Mouse (Mus musculus) CD4-positive, CD25-positive, alpha-beta regulatory T cell, adult 4 months (primary cell): Measurements from ENCODE around the gene Zfand2a. TPM values are rescaled to one million over a fixed set of nuclear protein-coding genes. Genes with fewer than 3 reads are reported as not detected.

Experiments used
- ATAC-seq: one replicate; pipeline ENCODE4 v1.8.0; 2017
- polyA plus RNA-seq, 2 experiments: library from polyadenylated mRNA; unstranded; fragments of 100-300 nt; shearing (Covaris generic); gene quantifications; one replicate each; pipeline ENCODE4 v1.2.1; 2017

Zfand2a gene
- polyA plus RNA-seq, 2 experiments from 2014 or later, result 10.2 to 10.6 TPM

DNA sequence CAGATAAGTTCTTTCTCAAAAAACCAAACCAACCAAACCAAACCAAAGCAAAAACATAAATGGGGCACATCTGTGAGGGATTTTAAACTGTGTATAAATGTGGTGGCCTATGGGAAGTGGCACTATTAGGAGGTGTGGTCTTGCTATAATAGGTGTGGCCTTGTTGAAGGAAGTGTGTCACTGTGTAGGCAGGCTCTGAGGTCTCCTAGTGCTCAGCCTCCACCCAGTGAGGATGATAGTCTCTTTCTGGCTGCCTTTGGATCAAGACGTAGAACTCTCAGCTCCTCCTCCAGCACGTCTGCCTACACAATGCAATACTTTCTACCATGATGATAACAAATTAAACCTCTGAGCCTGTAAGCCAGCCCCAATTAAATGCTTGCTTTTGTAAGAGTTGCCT, 18.0 kb downstream of the Zfand2a start:
- no peak for ATAC-seq

DNA sequence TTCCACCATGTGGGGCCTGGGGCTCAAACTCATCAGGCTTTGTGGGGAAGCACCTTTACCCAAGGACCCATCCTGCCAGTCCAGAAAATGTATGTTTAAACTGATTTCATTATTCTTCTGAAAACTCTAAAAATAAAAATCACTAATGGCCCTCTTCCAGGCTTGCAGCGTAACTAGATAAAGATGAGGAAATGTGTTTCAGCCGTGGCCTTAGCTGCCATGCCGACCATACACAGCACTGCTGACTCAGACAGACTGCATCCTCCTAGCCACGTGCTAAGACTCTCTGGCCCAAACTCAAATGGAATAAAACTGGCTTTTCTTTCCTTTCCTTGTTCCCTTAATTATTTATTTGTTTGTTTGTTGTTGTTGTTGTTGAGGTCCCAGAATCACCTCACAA, 19.5 kb downstream of the Zfand2a start:
- ATAC-seq, result no peak

DNA sequence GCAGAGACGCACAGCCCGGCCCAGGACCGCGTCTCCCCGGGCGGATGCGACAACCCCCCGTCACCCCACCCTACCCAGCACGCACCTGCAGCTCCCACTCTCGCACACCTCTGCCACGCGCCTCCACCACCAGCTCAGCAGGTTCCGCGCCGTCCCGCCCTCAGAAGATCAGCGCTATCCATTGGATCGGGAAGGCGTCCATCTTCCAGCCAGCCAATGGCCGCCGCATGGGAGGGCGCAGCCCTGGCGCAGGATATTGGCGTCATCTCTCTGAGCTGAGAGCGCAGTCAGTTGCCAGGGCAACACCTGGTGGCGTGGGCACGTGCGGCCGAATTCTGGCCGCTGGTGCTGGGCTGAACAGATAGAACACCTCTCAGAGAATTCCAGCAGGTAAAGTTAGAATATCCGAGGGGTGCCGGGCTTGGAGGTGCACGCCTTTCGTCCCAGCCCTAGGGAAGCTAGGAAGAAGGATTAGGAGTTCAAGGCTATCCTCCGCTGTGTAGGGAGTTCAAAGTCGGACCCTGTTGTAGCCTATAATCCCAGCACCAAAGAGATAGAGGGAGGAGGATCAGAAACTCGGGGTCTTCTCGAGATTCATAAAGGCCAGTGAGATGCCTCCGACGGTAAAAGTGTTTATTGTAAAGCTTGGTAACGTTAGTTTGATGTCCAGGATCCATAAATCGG, 23.8 kb downstream of the Zfand2a start, which contains the start of gene 3110082I17Rik:
TSS of gene 3110082I17Rik (minus strand) at position 144 of the 684 bp plus-strand sequence.
- ATAC-seq, result peak; percentile 100

DNA sequence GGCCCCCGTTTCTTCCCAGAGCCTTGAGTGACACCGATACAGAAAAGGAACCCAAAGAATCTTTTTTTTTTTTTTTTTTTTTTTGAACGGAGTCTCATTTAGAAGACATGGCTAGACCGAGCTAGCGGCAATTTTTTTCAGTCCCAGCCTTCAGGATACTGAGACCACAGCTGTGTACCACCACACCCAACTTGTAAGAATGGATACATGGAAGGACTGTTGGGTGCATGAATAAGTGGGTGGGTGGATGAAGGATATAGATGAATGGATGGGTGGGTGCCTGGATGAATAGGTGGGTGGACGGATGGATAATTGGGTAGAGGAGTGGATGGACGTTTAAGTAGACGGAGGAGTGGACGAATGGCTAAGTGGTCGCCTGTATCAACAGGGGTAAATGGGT, 24.4 kb downstream of the Zfand2a start:
- ATAC-seq, result no peak

DNA sequence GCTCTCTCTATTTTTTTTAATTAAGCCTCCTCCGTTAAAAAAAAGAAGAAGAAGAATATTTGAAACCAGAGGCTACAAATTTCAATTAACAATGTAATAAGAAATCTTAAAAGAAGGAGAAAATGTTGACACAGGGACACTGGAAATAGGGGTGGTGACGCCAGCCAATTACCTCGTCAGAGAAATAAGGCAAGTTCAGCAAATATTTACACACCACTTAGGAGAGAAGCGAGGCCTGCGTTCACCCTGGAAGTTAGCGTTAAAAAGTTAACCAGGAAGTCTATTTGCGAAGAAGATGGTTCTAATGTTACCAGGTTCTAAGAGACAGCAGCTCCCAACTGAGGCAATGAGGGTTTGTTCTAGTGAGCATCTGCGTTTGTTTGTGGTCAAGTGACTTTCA, 27.1 kb downstream of the Zfand2a start:
- ATAC-seq, result no peak

DNA sequence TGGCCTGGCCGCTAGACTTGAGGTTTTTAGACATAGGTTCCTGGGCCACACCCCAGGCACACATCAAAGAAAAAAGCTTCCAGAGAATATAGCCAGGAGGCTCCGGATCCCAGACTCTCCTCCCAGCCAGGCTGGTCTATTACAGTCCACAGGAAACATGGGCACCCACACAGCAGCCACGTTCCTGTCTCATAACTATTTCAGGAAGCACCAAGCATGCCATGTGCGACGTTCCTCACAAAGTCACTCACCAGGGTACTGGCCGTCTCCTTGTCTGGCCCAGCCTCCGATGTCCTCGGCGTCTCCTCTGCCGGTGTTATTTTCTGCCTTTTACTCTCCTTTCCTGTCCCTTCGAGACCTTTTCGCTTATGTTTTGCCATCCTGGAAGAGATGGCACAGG, 29.2 kb downstream of the Zfand2a start:
- no peak for ATAC-seq

DNA sequence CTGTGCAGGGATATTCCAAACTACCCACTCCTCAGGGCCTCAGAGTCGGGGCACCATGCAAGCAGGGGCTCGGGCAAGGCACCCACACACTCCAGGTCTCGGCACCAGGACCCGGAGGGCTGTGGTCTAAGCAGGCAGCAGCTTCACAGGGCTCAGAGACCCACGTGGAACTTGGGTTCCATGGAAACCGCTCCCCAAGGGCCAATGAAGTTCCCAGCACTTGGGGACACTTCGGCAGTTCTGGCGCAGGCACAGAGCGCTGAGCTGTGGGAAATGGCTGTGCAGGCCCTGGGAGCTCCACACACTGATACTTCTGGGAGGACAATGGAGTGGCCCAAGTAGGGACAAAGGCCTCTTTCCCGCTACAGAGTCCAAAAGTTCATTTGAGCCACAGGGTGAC, 31.3 kb downstream of the Zfand2a start:
- ATAC-seq, result no peak

DNA sequence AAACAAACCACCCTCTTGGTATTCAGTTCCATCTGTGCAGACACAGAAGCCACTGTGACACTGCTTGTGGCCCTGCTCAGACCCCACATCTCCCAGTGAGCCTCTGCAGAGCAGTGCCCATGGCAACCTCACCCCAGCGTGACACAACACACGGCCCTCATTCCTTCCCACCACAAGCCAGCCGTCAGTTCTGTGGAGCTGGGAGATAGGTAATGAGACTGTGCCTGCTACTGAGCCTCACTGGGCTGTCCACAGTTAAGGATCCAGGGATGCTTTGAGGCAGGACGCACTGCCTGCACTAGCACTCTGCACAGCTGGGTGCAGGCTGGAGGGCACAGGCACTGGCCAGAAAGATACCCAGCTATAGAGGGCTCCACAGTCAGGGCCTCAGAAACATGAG, 34.4 kb downstream of the Zfand2a start:
- no peak for ATAC-seq

DNA sequence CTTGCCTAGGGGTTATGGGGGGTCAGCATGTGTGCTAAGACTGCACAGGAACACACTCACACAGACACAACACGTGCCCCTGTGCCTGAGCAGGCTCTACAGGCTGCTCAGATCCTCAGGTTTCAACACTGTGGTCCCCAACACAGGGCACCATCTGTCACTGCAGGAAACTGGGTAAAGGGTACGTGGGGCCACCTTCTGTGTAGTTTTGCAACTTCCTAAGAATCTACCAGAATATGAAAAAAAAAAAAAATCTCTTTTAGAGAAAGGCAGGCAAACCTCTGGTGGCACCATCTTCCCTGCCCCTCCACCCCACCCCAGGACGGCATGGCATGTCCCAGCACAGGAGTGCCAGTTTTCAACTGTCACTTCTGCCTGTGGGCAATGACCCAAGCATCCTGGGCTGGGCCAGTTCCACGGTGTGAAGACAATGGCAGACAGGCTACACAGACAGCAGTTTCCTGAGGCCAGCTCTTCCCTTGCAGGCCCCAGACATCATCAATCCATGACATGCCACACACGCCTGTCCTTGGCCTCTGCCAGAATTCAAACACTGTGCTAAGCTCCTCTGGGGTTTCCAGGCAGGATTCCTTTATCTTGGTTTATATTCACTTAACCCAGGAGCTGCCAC, 35.1 kb downstream of the Zfand2a start:
- ATAC-seq, result no peak

DNA sequence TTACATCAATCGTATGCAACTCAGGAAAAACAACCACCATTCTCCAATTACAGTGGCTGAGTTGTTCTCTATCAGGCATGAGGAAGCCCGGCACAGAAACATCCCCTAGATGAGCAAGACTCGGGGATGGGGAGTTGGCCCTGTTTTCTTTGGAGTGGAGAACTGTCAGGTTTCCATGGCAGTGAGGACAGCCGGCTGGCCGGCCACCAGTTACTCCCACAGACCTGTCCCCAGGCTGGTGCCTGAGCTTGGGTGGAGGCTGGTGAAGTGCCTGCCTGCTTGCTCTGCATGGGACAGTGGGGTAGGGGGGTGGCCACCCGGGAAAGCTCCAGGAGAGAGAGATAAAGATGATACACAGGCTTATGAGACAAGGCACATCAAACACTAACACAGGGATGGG, 36.3 kb downstream of the Zfand2a start:
- no peak for ATAC-seq

DNA sequence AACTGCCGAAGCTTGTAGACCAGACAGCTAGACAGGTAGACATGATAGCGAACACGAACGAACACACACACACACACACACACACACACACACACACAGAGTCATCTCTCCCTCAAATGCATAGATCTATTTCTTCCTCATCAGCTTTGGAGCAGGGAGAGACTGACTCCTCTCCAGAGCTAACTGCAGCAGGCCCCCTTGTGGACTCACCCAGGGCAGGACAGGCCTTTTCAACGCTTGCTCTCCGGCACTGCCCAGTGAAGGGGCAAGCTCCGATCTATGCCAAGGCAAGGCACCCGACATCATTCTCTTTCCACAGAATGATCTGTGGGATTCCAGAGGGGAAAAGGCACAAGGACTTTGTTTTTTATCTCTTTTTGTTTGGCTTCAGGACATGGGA, 39.1 kb downstream of the Zfand2a start:
- ATAC-seq, result no peak

DNA sequence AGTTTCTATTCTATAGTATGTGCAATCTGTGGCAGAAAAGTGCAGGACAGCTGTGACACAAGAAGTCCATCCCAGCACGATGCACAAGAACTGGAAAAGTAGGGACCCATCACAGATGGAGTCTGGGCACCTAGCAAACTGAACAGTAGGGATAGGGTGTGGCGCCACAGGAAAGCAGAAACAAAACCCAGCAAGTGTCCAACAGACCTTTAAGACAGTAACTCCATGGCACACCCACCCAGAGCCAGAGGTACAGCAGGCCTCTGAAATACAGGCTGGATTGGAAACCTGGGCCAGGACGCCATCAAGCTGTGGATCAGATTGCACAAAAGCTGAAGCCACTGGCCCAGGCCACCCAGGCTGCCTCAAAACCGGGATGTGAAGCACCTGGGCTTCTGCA, 41.4 kb downstream of the Zfand2a start:
- ATAC-seq, result no peak

DNA sequence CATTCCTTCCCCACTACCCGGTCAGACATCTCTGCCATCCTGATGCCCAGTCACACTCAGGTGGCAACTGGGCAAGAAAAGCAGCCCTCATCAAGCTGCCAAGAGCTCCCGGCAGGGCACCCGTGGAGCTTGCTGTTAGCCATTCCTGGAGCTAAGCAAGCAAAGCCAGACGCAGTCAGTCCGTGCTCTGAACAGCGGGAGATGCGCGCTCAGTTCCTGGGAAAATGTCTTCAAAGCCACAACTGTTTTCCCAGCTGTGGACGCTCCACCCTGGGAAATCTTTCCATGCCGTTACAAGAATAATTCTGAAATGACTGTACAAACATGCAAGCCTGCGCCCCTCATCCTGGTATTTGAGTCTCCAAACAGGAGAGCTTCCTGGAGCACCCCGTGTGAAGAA, 41.9 kb downstream of the Zfand2a start:
- ATAC-seq, result no peak

DNA sequence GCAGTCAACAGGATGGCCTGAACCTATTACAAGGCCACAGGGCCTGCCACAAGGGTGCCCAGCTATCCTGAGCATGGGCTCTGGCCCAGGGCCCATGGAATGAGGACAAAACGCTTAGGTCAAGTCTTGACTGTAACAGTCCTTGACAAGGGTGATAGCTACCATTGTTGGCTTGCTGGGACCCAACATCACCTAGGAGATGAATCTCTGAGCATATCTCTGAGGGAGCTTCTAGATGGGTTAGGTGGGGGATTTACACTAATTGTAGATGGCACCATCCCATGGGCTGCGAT, 42.7 kb downstream of the Zfand2a start:
- no peak for ATAC-seq

DNA sequence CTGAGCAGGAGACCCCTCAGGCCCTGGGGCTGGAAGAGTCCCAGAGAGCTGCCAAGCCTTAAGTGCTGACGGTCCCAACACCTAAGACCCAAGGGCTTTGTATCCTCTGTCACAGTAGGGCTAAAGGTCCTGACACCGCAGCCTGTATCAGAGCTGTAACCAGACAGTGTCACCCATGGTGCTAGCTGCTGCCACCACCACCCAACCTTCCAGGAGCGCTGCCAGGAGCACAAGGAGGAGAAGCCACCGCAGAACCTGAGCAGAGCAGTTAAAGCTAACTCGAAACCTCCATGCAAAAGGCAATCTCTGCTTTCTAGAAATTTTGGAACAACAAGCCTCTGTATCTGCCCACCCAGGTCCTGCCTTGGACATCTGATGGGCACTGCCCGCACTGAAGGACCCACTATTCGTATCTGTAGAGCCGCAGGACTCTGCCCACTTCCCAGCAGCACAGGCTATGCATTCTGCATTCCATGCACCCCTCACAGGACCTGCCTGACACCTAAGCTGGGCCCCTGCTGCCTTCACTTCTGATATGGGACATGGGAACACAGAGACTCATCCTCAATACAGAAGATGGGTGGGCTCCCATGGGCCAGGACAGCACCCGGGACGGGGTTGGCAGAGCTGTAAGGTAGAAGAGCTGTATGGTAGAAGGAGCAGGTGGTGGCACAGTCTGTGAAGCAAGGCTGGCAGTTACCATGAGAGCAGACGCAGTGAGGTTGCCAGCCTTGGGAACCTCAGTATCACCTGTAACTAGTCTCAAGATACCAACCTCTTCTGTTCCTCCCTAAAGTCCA, 43.2 kb downstream of the Zfand2a start:
- no peak for ATAC-seq

DNA sequence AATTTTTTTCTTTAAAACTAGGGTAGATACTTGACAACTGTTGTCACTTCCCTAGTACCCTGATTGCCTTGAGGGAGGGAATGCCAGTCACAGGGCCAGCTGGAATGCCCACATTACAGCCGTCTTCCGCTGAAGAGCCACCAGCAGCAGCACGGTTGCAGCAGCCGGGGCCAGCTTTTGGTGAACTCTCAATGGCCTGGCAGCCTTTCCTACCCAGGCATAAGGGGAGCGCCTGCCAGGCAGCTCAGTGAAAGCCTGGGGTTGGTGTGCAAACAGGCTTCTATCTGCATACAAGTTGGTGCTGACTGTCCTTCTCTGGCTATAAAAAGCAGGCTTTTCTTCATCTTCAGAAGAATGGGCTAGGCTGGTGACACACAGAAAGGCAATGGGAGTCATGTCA, 43.9 kb downstream of the Zfand2a start:
- no peak for ATAC-seq

DNA sequence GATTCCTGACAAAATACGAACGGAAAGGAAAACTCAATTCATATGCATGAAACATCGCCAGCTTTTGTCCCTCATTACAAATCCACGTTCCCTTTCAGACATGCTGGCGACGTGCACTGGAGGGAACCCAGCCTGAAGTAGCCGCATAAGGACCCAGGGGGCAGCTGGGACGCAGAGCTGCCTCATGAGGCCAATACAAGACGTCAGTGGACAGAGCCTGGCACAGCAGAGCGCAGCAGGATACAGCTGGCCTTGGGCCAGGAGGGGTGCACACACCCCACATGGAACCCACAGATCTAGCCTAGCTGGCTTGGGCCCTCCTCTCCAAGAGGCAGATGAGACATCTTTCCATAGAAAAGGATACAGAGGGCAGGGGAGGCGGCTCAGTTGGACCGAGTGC, 45.9 kb downstream of the Zfand2a start:
- no peak for ATAC-seq

DNA sequence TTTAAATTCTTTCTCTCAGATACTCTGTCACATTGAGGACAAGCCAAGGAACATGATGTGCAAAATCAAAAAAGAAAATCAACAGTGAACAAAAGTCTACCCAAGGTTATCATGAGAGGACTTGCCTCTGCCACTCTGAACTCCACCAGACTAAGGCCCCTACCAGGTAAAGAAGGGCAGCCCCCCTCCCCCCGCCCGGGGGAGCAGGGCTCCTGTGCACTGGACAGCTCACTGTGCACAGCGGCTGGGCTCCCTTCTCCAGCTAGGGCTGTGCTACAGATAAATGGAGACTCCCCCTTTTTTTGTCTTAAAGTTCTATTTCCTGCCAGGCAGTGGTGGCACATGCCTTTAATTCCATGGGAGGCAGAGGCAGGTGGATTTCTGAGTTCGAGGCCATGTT, 46.6 kb downstream of the Zfand2a start:
- no peak for ATAC-seq

DNA sequence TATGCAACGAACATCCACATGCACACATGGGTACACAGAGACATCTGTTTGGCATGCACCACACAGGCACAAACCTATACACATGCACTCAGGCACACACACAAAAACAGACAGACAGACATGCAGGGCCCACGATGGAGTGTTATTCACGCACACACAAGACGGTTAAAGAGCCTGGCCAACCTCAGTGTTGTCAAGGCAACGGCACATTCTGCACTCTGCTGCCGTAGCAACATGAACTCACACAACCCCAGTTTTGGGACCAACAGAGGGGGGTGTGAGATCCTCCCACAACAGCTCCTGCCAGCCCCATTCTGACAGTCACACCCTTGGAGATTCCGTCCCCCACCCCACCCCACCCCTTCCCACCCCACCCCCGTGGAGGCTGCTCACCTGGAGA, 49.4 kb downstream of the Zfand2a start:
- no peak for ATAC-seq

DNA sequence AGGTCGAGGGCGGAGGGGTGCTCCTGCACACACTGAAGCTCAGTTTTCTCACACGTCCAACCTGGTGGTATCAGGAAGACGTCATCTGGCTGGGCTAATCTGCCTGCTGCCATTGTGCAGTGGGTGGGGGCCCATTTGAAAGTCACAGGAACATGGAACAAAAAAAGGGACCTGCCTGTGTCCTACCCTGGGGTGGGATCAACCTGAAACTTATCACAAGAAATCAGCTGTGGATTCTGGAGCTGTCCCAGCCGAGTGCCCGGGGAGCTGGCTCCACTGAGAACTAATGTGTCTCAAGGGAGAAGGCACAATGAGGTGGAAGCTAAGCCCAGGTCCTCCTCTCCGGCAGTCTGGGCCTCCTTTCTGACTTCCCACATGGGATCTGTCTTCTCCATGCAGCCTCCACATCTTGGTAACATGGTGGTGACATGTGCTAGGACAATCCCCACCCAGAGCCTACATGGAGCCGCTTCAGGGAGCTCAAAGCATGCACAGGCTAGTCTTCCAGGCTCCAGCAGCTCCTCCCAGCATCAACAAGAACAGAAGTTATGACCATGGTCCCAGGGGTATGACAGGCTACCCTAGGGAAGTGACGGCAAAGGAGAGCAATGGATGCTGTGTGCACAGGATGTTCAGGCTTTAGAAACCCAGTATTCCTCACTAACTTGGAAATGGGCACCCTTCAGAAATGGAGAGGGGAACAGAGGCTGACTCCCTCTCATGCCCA, 50.3 kb downstream of the Zfand2a start:
- no peak for ATAC-seq

DNA sequence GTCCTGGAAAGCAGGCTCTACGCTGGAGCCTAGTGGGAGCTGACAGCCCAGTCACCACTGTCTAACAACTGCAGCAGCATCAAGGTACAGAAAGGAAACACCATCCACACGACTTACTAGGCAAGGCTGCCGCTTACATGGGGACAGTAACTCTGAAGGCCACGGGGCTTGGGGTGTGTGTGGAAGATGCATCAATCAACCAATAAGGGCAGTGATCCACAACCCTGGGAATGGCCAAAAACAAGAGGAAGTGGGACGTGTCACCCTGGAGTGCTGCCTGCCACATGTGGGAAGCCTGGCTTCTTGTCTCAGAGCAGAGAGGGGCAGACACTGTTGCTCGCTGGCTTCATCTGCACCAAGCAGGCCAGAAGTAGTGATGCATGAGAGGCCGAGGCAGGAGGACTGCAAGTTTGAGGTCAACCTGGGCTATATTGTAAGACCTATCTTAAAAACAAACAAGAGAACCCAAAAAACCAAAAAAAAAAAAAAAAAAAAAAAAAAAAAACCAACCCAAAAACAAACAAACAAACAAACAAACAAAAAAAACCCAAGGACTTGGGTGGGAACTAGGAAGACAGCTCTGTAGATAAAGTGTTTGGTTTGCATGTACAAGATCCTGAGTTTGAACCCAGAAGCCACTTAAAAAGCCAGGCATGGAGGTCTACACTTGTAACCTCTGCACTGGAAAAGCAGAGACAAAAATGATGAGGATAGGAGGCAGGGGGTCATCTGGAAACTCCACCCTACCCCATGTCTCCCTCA, 51.4 kb downstream of the Zfand2a start:
- no peak for ATAC-seq

DNA sequence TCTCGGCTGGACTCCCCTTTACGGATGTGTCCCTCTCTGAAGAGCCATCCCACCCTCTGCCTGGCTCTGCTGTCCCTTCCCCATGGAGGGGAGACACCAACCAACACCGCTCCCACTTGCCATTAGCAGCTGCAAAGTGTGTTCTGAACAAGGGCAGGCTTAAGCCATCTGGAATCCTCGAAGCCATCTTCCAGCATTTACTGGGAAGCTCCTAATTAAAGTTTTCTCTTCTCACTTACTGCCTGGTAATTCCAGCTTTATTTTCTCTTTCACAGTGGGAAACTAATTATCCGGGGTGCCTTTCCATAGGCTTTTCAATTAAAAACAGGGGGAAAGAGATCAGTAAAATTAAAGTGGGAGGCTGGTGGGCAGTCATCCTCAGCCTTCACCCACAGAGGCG, 52.0 kb downstream of the Zfand2a start:
- ATAC-seq, result no peak
